Mouse (Mus musculus): ENCODE results near the gene Ucp3. TPM values are rescaled to one million over a fixed set of nuclear protein-coding genes. Genes with fewer than 3 reads are reported as not detected.

Gene Ucp3
- polyA plus RNA-seq, 1 experiment from 2014 or later: not detected

Other genes starting within 250 kb of the Ucp3 start
- 8.0 and 9.3 TPM in 2 replicates for gene Pgm2l1, start 245.6 kb upstream of the Ucp3 start, polyA plus RNA-seq (2014; fragmentation: Nextera tagmentation; extraction: Ambion mirVana)
- gene P4ha3, start 187.5 kb upstream of the Ucp3 start, polyA plus RNA-seq (2014; fragmentation: Nextera tagmentation; extraction: Ambion mirVana): 5.1 and 6.1 TPM in 2 replicates
- gene C2cd3, start 100.8 kb upstream of the Ucp3 start, polyA plus RNA-seq (2014; fragmentation: Nextera tagmentation; extraction: Ambion mirVana): 36.0 and 38.3 TPM in 2 replicates
- gene Ppme1, start 100.7 kb upstream of the Ucp3 start, polyA plus RNA-seq (2014; fragmentation: Nextera tagmentation; extraction: Ambion mirVana): 95.4 and 102 TPM in 2 replicates
- 67.0 and 80.4 TPM in 2 replicates for gene Ucp2, start 20.3 kb downstream of the Ucp3 start, polyA plus RNA-seq (2014; fragmentation: Nextera tagmentation; extraction: Ambion mirVana)
- gene Dnajb13, start 42.0 kb downstream of the Ucp3 start, polyA plus RNA-seq (2014; fragmentation: Nextera tagmentation; extraction: Ambion mirVana): 0.33 and 0.52 TPM in 2 replicates
- gene Coa4, start 64.1 kb downstream of the Ucp3 start, polyA plus RNA-seq (2014; fragmentation: Nextera tagmentation; extraction: Ambion mirVana): 15.7 and 22.8 TPM in 2 replicates
- gene Rab6a, start 134.4 kb downstream of the Ucp3 start, polyA plus RNA-seq (2014; fragmentation: Nextera tagmentation; extraction: Ambion mirVana): 180 and 198 TPM in 2 replicates
- 62.9 and 70.2 TPM in 2 replicates for gene Mrpl48, start 135.3 kb downstream of the Ucp3 start, polyA plus RNA-seq (2014; fragmentation: Nextera tagmentation; extraction: Ambion mirVana)
- 3.6 and 4.3 TPM in 2 replicates for gene Plekhb1, start 189.4 kb downstream of the Ucp3 start, polyA plus RNA-seq (2014; fragmentation: Nextera tagmentation; extraction: Ambion mirVana)
- 34.8 and 36.3 TPM in 2 replicates for gene Fam168a, start 233.6 kb downstream of the Ucp3 start, polyA plus RNA-seq (2014; fragmentation: Nextera tagmentation; extraction: Ambion mirVana)

All from midbrain, embryonic 11.5 days (tissue).